Mouse (Mus musculus) intestine, postnatal 0 days (tissue): ENCODE measurements at regions not wholly inside any gene's neighbourhood (a gene's known extent, or its start where the extent isn't known, plus 50 kb on each side); places are given as distances from the start of the nearest gene placed in this dataset.

Source experiments
- ATAC-seq: fragments of 200-750 bp; cut with Nextera tagmentation; 2 replicates; pipeline ENCODE4 v1.8.0; 2017; ENCODE audit warnings: mild to moderate bottlenecking, moderate TSS enrichment, moderate library complexity
- H3K27ac ChIP-seq: fragments of 300-500 bp; sonication (generic); 2 replicates; pipeline ENCODE4 v1.5.1; 2014; ENCODE audit warnings: mild to moderate bottlenecking, low read depth, low read length, moderate library complexity
- H3K27me3 ChIP-seq: fragments of 300-500 bp; sonication (generic); replicated peaks from 2 replicates; pipeline ENCODE4 v1.6.1; 2014; ENCODE audit warnings: low read length, mixed read lengths; ENCODE audit not compliant: control insufficient read depth, insufficient read depth
- H3K36me3 ChIP-seq: fragments of 300-500 bp; sonication (generic); 2 replicates; pipeline ENCODE4 v1.6.1; 2014; ENCODE audit warnings: mild to moderate bottlenecking, moderate library complexity; ENCODE audit not compliant: control insufficient read depth, insufficient read depth
- H3K4me1 ChIP-seq: fragments of 300-500 bp; sonication (generic); replicated peaks from 2 replicates; pipeline ENCODE4 v1.6.1; 2014; ENCODE audit warnings: antibody characterized with exemption, low read length, mixed read lengths; ENCODE audit not compliant: control insufficient read depth, insufficient read depth
- H3K4me2 ChIP-seq: fragments of 300-500 bp; sonication (generic); replicated peaks from 2 replicates; pipeline ENCODE4 v1.6.1; 2014; ENCODE audit warnings: low read depth, mild to moderate bottlenecking, moderate library complexity
- H3K4me3 ChIP-seq: fragments of 300-500 bp; sonication (generic); 2 replicates; pipeline ENCODE4 v1.5.1; 2014; ENCODE audit warnings: low read depth, low read length
- H3K9ac ChIP-seq: fragments of 300-500 bp; sonication (generic); 2 replicates; pipeline ENCODE4 v1.6.1; 2014; ENCODE audit warnings: mild to moderate bottlenecking, low read depth, low read length
- H3K9me3 ChIP-seq: fragments of 300-500 bp; sonication (generic); 2 replicates; pipeline ENCODE4 v1.6.1; 2016; ENCODE audit warnings: mixed run types; ENCODE audit not compliant: control insufficient read depth
- CTCF ChIP-seq: sonication (generic); IDR thresholded peaks from 2 replicates; pipeline ENCODE4 v1.5.1; 2016; ENCODE audit warnings: low read depth, mild to moderate bottlenecking, control low read depth, antibody characterized with exemption, moderate library complexity
- whole genome bisulfite sequencing: fragments of 180-500 bp; shearing (Covaris S2); extraction: QIAGEN DNeasy Blood & Tissue Kit; methylation state at CpG from one replicate; pipeline ENCODE4 v1.1.7; 2014; 5-methylcytosine and 5-hydroxymethylcytosine counted together

GRCm38 (mm10) chr14:118318524-118318923, 51.8 kb downstream of the Gm9376 start:
- Histone ChIP-seq H3K4me2 (no peak overlapping the region), H3K4me1 (no peaks in the 10 kb centered on the region), H3K36me3 (no peaks in the 10 kb centered on the region), H3K27ac (no peak overlapping the region), H3K4me3 (no peak overlapping the region), H3K9me3 (no peaks in the 10 kb centered on the region), H3K27me3 (peaks cover 15% of the 10 kb centered on the region), H3K9ac (no peak overlapping the region)
- no peak for TF ChIP-seq CTCF
- WGBS: 52% methylated on average over 11 of the region's 11 CpGs
- ATAC-seq: no peak

- no peaks in the 10 kb centered on the region for H3K36me3 ChIP-seq
- no peak overlapping the region for H3K4me3 ChIP-seq
- no peak for TF ChIP-seq CTCF
- H3K27ac ChIP-seq: no peak overlapping the region
- H3K9me3 ChIP-seq: no peaks in the 10 kb centered on the region
- H3K27me3 ChIP-seq: peaks cover 20% of the 10 kb centered on the region
- H3K4me1 ChIP-seq: no peaks in the 10 kb centered on the region
- H3K9ac ChIP-seq: no peak overlapping the region
- no peak for ATAC-seq
- H3K4me2 ChIP-seq: no peak overlapping the region
- 90% methylated on average over 4 of the region's 4 CpGs for WGBS
These were observed 53.3 kb downstream of the Gm9376 start for GRCm38 (mm10) chr14:118320101-118320500.

- no peaks in the 10 kb centered on the region for H3K36me3 ChIP-seq
- TF ChIP-seq CTCF: no peak
- no peak overlapping the region for H3K4me3 ChIP-seq
- H3K27ac ChIP-seq: no peak overlapping the region
- H3K4me2 ChIP-seq: no peak overlapping the region
- H3K9ac ChIP-seq: no peak overlapping the region
- ATAC-seq: no peak
- H3K27me3 ChIP-seq: peaks cover 20% of the 10 kb centered on the region
- no peaks in the 10 kb centered on the region for H3K4me1 ChIP-seq
- WGBS: 75% methylated on average over 3 of the region's 3 CpGs
- H3K9me3 ChIP-seq: no peaks in the 10 kb centered on the region
These were observed 54.3 kb downstream of the Gm9376 start for GRCm38 (mm10) chr14:118321083-118321482.

- Histone ChIP-seq H3K27me3 (peaks cover 20% of the 10 kb centered on the region), H3K4me3 (0 out of 2 replicates have a peak overlapping the region, but pooled peaks have one; percentile 16), H3K4me1 (no peaks in the 10 kb centered on the region), H3K27ac (no peak overlapping the region), H3K9me3 (no peaks in the 10 kb centered on the region), H3K36me3 (no peaks in the 10 kb centered on the region), H3K9ac (no peak overlapping the region), H3K4me2 (peak overlapping the region; percentile 50)
- TF ChIP-seq CTCF: no peak
- WGBS: 24% methylated on average over 26 of the region's 26 CpGs
- ATAC-seq: no peak
These were observed 55.5 kb downstream of the Gm9376 start for GRCm38 (mm10) chr14:118322003-118322821.

- Histone ChIP-seq H3K27me3 (peaks cover 20% of the 10 kb centered on the region), H3K4me1 (no peaks in the 10 kb centered on the region), H3K9ac (no peak overlapping the region), H3K36me3 (no peaks in the 10 kb centered on the region), H3K9me3 (no peaks in the 10 kb centered on the region), H3K4me2 (peak overlapping the region; percentile 50), H3K4me3 (no peak overlapping the region), H3K27ac (no peak overlapping the region)
- WGBS: 17% methylated on average over 11 of the region's 11 CpGs
- no peak for ATAC-seq
- no peak for TF ChIP-seq CTCF
These were observed 56.1 kb downstream of the Gm9376 start for GRCm38 (mm10) chr14:118322865-118323264.

GRCm38 (mm10) chr14:118338071-118338470, 71.3 kb downstream of the Gm9376 start:
- no peak overlapping the region for H3K4me2 ChIP-seq
- TF ChIP-seq CTCF: no peak
- H3K4me3 ChIP-seq: no peak overlapping the region
- H3K9ac ChIP-seq: no peak overlapping the region
- no peaks in the 10 kb centered on the region for H3K36me3 ChIP-seq
- no peaks in the 10 kb centered on the region for H3K9me3 ChIP-seq
- 31% methylated on average over 3 of the region's 3 CpGs for WGBS
- H3K27me3 ChIP-seq: no peaks in the 10 kb centered on the region
- H3K27ac ChIP-seq: no peak overlapping the region
- H3K4me1 ChIP-seq: no peaks in the 10 kb centered on the region
- ATAC-seq: peak; percentile 69
